Mouse (Mus musculus) liver, embryonic 13.5 days (tissue): ENCODE measurements at regions not wholly inside any gene's neighbourhood (a gene's known extent, or its start where the extent isn't known, plus 50 kb on each side); places are given as distances from the start of the nearest gene placed in this dataset.

Experiments used
- ATAC-seq: fragments of 200-750 bp; cut with Nextera tagmentation; 2 replicates; pipeline ENCODE4 v1.8.0; 2017; ENCODE audit warnings: low read depth, mild to moderate bottlenecking, moderate number of reproducible peaks, moderate library complexity
- DNase-seq: peaks from one replicate; pipeline ENCODE4 v3.0.0; 2022
- H3K27ac ChIP-seq: fragments of 300-500 bp; sonication (generic); 2 replicates; pipeline ENCODE4 v1.5.1; 2015; ENCODE audit warnings: moderate library complexity, mild to moderate bottlenecking, inconsistent platforms
- H3K27me3 ChIP-seq: fragments of 300-500 bp; sonication (generic); 2 replicates; pipeline ENCODE4 v1.6.1; 2015; ENCODE audit warnings: mild to moderate bottlenecking, inconsistent platforms
- H3K36me3 ChIP-seq: fragments of 300-500 bp; sonication (generic); 2 replicates; pipeline ENCODE4 v1.6.1; 2015; ENCODE audit warnings: mild to moderate bottlenecking, inconsistent platforms
- H3K4me1 ChIP-seq: fragments of 300-500 bp; sonication (generic); replicated peaks from 2 replicates; pipeline ENCODE4 v1.6.1; 2015; ENCODE audit warnings: inconsistent platforms
- H3K4me2 ChIP-seq: fragments of 300-500 bp; sonication (generic); 2 replicates; pipeline ENCODE4 v1.6.1; 2015; ENCODE audit warnings: inconsistent platforms, mild to moderate bottlenecking, moderate library complexity
- H3K4me3 ChIP-seq: fragments of 300-500 bp; sonication (generic); replicated peaks from 2 replicates; pipeline ENCODE4 v1.5.1; 2015; ENCODE audit warnings: mild to moderate bottlenecking, inconsistent platforms
- H3K9ac ChIP-seq: fragments of 300-500 bp; sonication (generic); 2 replicates; pipeline ENCODE4 v1.6.1; 2015; ENCODE audit warnings: mild to moderate bottlenecking, inconsistent platforms
- H3K9me3 ChIP-seq: fragments of 300-500 bp; sonication (generic); replicated peaks from 2 replicates; pipeline ENCODE4 v1.6.1; 2016; ENCODE audit warnings: inconsistent platforms
- WGBS: fragments of 180-500 bp; shearing (Covaris S2); methylation state at CpG from one replicate; pipeline ENCODE4 v1.1.7; 2015; ENCODE audit not compliant: insufficient replicate concordance; 5-methylcytosine and 5-hydroxymethylcytosine counted together

DNA sequence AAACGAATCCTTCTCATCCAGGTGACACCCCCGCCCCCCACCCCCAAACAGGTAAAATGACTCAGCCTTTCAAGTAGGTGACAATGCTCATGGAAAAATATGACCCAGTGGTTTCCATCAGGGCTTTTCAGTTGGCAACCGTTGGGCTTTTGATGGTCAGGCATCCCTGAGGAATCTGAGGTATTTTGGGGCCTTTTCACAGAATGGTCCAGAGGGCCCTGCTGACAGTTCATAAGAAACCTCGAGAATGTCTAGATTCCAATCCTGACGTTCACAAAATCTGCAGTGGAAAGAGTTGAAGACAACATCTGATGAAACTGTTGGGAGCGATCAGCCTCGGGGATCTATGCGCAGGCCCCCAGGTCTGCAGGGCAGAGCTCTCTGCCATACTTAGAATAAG is 209.4 kb upstream of the Habp2 start:
- Histone ChIP-seq H3K4me2 (no peak overlapping the region), H3K4me1 (no peaks in the 10 kb centered on the region), H3K36me3 (no peaks in the 10 kb centered on the region), H3K27ac (no peak overlapping the region), H3K9ac (no peak overlapping the region), H3K4me3 (no peak overlapping the region), H3K27me3 (no peaks in the 10 kb centered on the region), H3K9me3 (no peaks in the 10 kb centered on the region)
- 64% methylated on average over 8 of the region's 8 CpGs for WGBS
- DNase-seq: no peak
- ATAC-seq: no peak

DNA sequence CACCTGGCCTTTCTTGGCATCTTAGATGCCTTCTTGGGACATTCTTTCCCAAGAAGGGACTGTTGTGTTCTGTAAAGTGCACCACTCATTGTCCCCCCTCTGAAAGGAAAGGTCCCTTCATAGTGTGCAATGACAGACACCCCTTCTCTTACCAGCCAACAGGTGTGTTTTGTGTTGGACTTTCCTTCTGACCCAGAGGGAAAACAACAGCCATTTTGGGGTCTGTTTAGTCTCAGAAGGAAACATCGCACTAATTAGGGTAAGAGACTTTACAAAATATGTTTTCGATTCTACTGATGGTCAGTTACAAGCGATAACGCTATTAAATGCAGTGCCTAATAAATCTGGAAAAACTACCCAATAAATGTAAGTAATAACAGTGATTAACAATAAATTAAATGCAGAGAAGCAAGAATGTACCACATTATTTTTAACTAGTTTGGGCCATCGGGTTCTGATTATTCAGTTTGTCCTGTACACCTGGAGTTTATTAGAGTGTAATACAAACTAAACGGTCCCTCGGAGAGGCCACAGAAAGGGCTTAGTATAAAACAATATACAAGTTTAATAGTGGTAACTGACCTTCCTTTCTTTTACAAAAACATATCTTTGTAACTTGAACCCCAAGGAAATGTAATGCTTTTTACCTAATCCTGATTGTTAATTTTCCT is 200.4 kb upstream of the Habp2 start:
- DNase-seq: no peak

DNA sequence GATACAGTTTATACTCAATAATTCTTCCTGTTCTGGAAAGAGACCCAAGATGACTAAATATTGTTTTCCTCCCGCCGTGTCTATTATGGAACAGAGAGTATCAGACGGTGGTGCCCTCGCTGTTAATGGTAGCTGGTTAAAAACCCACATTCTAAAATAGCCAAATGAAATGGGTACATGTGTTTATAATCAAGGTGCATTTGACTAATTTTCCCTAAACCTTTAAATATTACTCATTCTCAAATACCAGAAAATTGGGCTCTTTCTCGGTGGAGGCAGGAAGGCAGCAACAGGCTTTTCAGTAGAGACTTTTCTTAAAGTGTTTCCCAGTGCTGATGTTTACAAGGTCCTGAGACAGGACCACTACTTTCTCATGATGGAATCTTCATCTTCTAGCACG is 199.8 kb upstream of the Habp2 start:
- Histone ChIP-seq H3K4me2 (no peak overlapping the region), H3K36me3 (no peaks in the 10 kb centered on the region), H3K27me3 (no peaks in the 10 kb centered on the region), H3K9ac (no peak overlapping the region), H3K27ac (no peak overlapping the region), H3K9me3 (no peaks in the 10 kb centered on the region), H3K4me3 (no peak overlapping the region), H3K4me1 (no peaks in the 10 kb centered on the region)
- ATAC-seq: no peak
- DNase-seq: no peak
- WGBS: 68% methylated on average over 6 of the region's 6 CpGs

More for the DNA sequence above, 200.4 kb upstream of the Habp2 start:
- ATAC-seq: no peak
- H3K4me2 ChIP-seq: no peak overlapping the region
- no peaks in the 10 kb centered on the region for H3K27me3 ChIP-seq
- no peak overlapping the region for H3K27ac ChIP-seq
- no peaks in the 10 kb centered on the region for H3K9me3 ChIP-seq
- 83% methylated on average over 7 of the region's 7 CpGs for whole genome bisulfite sequencing
- no peaks in the 10 kb centered on the region for H3K36me3 ChIP-seq
- no peaks in the 10 kb centered on the region for H3K4me1 ChIP-seq
- H3K9ac ChIP-seq: no peak overlapping the region
- no peak overlapping the region for H3K4me3 ChIP-seq

DNA sequence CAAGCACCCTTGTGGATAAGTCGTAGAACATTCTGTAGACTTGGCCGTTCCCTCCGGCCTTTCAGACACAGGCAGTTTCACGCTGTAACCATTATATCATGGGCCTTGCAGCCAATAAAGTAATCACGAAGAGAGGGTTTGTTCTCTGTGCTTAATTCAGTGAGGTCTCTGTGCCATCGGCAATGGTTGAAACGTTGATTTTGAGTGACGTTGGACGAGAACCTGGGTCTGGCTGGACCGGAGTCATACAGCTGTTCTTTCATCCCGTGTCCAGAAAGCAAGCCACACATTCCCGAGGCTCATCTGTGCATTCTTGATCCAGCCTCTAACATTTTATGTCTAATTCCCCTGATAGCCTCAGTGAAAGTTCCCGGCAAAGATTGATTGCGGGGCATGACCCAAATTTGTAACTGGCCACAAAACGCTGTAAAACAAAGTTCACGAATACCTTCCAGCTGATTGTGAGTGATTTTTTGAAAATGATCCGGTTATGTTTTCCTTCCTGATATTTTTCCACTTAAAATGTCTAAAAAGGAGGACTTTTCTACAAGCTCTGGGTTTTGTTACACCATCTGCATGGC is 197.1 kb upstream of the Habp2 start:
- ATAC-seq: no peak
- no peak overlapping the region for H3K9ac ChIP-seq

DNA sequence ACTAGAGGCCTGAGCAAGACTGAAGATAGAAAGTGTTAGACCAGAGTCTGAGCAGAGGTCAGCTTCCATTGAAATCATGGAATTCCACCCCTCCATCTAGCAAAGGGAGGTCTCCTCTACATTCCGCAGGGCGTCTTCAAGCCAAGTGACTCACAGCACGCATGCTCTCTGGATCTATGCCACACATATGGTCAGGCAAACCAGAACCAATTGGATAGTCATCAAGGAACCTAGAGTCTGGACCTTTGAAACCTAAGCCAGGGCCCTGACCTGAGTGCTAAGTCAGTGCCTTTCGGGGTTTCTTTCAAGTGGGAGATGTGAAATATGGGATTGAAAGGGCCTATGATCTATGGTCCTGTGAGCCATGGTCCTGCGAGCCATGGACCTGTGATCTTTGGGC is 195.4 kb upstream of the Habp2 start:
- no peaks in the 10 kb centered on the region for H3K4me1 ChIP-seq
- H3K36me3 ChIP-seq: no peaks in the 10 kb centered on the region
- WGBS: 68% methylated on average over 5 of the region's 5 CpGs
- ATAC-seq: no peak
- no peak overlapping the region for H3K4me3 ChIP-seq
- no peak overlapping the region for H3K4me2 ChIP-seq
- no peaks in the 10 kb centered on the region for H3K9me3 ChIP-seq
- DNase-seq: no peak
- H3K27me3 ChIP-seq: peaks cover 4% of the 10 kb centered on the region; the same call in 1 of the 2 replicates
- H3K27ac ChIP-seq: no peak overlapping the region
- H3K9ac ChIP-seq: no peak overlapping the region

More for the DNA sequence above, 197.1 kb upstream of the Habp2 start:
- DNase-seq: no peak
- Histone ChIP-seq H3K36me3 (no peaks in the 10 kb centered on the region), H3K4me2 (no peak overlapping the region), H3K27ac (no peak overlapping the region), H3K4me3 (no peak overlapping the region), H3K4me1 (no peaks in the 10 kb centered on the region), H3K9me3 (no peaks in the 10 kb centered on the region), H3K27me3 (peaks cover 4% of the 10 kb centered on the region; the same call in 1 of the 2 replicates)
- WGBS: 77% methylated on average over 17 of the region's 17 CpGs

DNA sequence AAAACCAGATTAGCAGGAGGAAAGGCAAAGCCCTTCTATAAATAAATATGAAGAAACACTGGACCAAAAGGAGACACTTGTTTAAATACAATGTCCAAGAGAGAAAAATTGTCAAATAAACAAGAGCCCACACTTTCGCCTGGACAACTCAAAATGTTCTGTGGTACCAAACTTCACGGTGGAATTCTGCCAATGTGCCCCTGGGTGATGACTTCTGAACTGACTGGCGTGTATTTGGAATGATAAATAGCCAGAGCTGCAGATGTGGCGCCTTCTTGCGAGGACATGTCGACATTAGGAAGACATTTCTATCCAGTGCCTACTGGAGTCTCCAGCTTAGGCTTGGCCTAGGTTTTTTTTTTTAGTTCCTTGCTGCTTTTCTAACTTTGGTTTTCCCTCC is 191.1 kb upstream of the Habp2 start:
- H3K27me3 ChIP-seq: peaks cover 4% of the 10 kb centered on the region; the same call in 1 of the 2 replicates
- H3K27ac ChIP-seq: no peak overlapping the region
- no peak for ATAC-seq
- no peak overlapping the region for H3K4me3 ChIP-seq
- H3K36me3 ChIP-seq: no peaks in the 10 kb centered on the region
- H3K4me1 ChIP-seq: no peaks in the 10 kb centered on the region
- no peak overlapping the region for H3K9ac ChIP-seq
- 65% methylated on average over 6 of the region's 6 CpGs for WGBS
- H3K4me2 ChIP-seq: no peak overlapping the region
- peaks cover 8% of the 10 kb centered on the region; the same call in 1 of the 2 replicates for H3K9me3 ChIP-seq
- DNase-seq: no peak

DNA sequence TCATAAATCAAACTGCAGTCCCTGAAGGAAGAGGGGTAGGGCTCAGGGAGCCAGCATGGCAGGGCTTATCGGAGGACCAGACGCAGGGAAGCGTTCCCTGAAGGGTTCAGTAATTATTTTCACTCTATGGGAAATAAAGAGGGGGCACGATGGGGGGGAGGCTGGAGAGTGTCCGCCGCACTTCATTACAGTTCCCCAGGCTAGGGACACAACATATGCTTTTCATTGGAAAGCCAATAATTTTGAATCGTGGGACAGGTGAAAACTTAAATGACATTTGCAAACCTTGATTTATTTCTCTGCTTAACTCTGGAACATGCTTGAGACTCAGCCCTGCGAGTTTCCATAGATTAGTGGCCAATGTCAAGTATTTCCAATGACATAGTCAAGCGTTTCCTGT is 187.2 kb upstream of the Habp2 start:
- H3K27ac ChIP-seq: no peak overlapping the region
- no peak overlapping the region for H3K4me2 ChIP-seq
- WGBS: 74% methylated on average over 9 of the region's 9 CpGs
- no peak overlapping the region for H3K9ac ChIP-seq
- no peaks in the 10 kb centered on the region for H3K4me1 ChIP-seq
- DNase-seq: no peak
- no peak for ATAC-seq
- H3K9me3 ChIP-seq: peaks cover 8% of the 10 kb centered on the region; the same call in 1 of the 2 replicates
- peaks cover 1% of the 10 kb centered on the region; the same call in 1 of the 2 replicates for H3K27me3 ChIP-seq
- no peak overlapping the region for H3K4me3 ChIP-seq
- H3K36me3 ChIP-seq: no peaks in the 10 kb centered on the region

DNA sequence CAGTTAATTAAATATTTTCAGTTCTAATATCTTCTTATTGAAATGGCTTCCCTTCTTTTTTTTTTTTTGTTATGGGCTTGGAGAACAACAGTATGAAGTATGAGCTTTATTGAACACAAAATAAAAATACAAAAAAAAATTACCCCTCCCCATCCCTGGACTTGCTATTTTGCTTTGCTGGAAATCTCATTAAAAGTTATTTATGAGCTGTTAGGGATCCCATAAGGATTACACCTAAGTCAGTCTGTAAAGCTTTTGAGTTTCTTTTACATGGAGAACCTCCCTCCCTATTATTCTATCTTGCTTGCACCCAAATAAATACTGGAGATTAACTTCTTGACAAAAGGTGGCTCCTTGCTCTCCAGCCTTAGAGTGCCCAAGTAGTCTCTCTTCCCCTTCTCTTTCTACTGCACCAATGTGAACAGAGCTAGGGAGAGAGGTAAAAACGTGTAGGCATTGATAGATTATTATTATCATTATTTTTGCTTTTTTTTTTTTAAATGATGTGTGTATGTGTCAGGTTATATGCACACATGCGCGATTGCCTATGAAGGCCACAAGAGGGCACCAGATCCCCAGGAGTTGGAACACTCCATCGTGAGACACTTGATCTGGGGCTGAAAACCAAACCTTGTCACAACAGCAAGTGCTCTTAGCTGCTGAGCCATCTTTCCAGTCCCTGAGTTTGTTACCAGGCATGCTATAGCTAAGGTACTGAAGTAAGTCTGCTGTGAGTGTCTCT is 186.6 kb upstream of the Habp2 start:
- Histone ChIP-seq H3K9ac (no peak overlapping the region), H3K27me3 (no peaks in the 10 kb centered on the region), H3K36me3 (no peaks in the 10 kb centered on the region), H3K4me2 (no peak overlapping the region), H3K27ac (no peak overlapping the region), H3K4me3 (no peak overlapping the region), H3K9me3 (peaks cover 8% of the 10 kb centered on the region; the same call in 1 of the 2 replicates), H3K4me1 (no peaks in the 10 kb centered on the region)
- ATAC-seq: no peak
- 59% methylated on average over 4 of the region's 4 CpGs for WGBS
- no peak for DNase-seq

DNA sequence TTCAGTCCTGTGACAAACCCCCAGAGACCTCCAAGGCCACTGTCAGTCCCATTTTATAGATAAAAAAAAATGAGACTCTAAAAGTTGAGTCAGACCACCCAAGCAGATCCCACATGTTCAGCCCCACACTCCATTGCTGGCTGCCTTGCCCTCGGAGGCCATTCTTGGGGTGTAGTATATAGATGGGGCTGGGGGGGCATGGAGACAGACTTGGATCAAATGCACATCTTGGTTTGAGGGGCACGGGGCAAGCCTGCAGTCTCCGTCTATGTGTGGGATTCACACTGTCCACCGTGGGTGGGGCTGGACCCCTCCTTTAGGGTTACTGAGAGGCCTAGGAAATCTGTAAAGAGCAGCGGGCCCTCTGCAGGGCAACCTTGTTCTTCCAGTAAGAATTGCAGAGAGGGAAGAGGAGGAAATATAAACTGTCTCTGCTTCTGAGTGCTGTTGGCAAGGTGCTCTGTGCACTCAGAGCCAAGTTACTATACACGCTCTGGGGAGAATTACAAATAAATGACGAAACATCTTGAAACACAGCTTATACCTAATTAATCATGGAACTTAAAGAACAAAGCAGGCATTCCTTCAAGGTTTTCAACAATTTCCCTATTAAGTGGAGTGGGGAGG is 184.4 kb upstream of the Habp2 start:
- no peaks in the 10 kb centered on the region for H3K4me1 ChIP-seq
- H3K27me3 ChIP-seq: no peaks in the 10 kb centered on the region
- H3K4me2 ChIP-seq: no peak overlapping the region
- H3K9ac ChIP-seq: no peak overlapping the region
- no peaks in the 10 kb centered on the region for H3K36me3 ChIP-seq
- DNase-seq (no peak), ATAC-seq (no peak)
- H3K9me3 ChIP-seq: peaks cover 8% of the 10 kb centered on the region; the same call in 1 of the 2 replicates
- WGBS: 66% methylated on average over 7 of the region's 7 CpGs
- H3K27ac ChIP-seq: no peak overlapping the region
- H3K4me3 ChIP-seq: no peak overlapping the region

DNA sequence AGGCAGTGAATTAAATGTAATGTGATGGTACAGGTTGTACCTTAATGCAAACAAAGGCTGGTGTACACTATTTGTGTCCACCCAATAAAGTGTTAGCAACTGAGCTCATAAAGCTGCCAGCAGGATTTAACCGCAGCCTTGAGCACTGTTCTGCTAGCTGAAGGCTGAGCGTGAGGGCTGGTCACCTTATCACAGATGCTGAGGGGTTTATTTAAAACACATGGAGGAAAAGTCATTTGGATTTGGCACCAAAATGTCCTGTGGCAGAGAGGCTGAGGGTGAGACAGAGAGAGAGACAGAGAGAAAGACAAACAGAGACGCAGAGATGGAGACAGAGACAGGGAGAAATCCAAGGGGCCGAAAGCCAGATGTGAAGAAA is 181.9 kb upstream of the Habp2 start:
- Histone ChIP-seq H3K27ac (no peak overlapping the region), H3K4me3 (no peak overlapping the region), H3K4me2 (no peak overlapping the region), H3K36me3 (no peaks in the 10 kb centered on the region), H3K27me3 (no peaks in the 10 kb centered on the region), H3K9ac (no peak overlapping the region), H3K4me1 (no peaks in the 10 kb centered on the region), H3K9me3 (no peaks in the 10 kb centered on the region)
- no peak for DNase-seq
- no peak for ATAC-seq
- WGBS: 83% methylated on average over 4 of the region's 4 CpGs

DNA sequence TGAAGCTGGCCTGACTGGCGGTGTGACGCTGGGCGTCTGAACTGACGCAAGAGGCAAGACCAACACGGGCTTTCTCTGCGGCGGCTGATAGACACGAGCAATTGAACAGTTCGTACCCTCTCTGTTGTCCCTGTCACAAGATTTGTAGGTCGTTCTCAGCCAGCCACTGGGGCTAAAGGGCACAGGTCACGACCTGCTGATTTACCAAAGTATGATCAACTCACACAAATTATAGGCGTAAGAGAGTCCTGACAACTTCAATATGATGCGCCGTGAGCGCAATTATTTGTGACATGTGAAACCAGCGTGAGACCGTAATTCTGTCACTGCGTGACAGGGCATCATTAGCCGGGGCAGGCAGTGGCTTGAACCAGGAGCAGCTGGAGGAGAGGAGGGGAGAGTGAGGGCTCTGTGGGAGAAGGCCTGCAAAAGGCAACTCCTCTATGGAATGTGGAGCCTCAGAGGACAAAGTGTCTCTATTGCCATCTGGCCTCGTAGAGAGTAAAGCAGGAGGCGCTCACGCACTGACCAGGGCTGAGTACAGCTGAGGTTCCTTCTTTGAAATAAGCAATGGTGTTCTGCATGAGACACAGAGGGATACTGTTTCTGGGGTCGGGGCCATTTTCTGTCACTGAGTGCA is 181.4 kb upstream of the Habp2 start:
- Histone ChIP-seq H3K4me1 (no peaks in the 10 kb centered on the region), H3K27me3 (no peaks in the 10 kb centered on the region), H3K9ac (no peak overlapping the region), H3K4me3 (no peak overlapping the region), H3K4me2 (no peak overlapping the region), H3K27ac (no peak overlapping the region), H3K36me3 (no peaks in the 10 kb centered on the region), H3K9me3 (no peaks in the 10 kb centered on the region)
- DNase-seq: no peak
- WGBS: 77% methylated on average over 23 of the region's 23 CpGs
- ATAC-seq: no peak
